Mouse (Mus musculus) CH12.LX (cell line): ENCODE data around the gene Usp25.

ENCODE experiments used
- CTCF ChIP-seq, 2 experiments: IDR thresholded peaks in 1 of 2; conservative IDR thresholded peaks in 1 of 2; 2 replicates each; pipeline ENCODE4 v1.5.1; 2011 to 2012; ENCODE audit warnings: low read depth in 2 of 2, low read length in 2 of 2, improper control_type of control experiment in 1 of 2, inconsistent platforms in 1 of 2, mild to moderate bottlenecking in 1 of 2, moderate library complexity in 1 of 2
- ELF1 ChIP-seq: IDR thresholded peaks from 2 replicates; pipeline ENCODE4 v1.6.1; 2014; ENCODE audit warnings: low read depth, mild to moderate bottlenecking, inconsistent platforms, low read length, improper control_type of control experiment
- EP300 ChIP-seq: IDR thresholded peaks from 2 replicates; pipeline ENCODE4 v1.6.1; 2011; ENCODE audit warnings: low read length, improper control_type of control experiment
- MYC ChIP-seq: IDR thresholded peaks from 2 replicates; pipeline ENCODE4 v1.6.1; 2011; ENCODE audit warnings: low read depth, mild to moderate bottlenecking, improper control_type of control experiment, low read length
- RCOR1 ChIP-seq: conservative IDR thresholded peaks from 2 replicates; pipeline ENCODE4 v1.6.1; 2012; ENCODE audit warnings: low read depth, mild to moderate bottlenecking, inconsistent platforms, low read length, improper control_type of control experiment
- SMC3 ChIP-seq: IDR thresholded peaks from 2 replicates; pipeline ENCODE4 v1.6.1; 2011; ENCODE audit warnings: low read depth, low read length, improper control_type of control experiment
- UBTF ChIP-seq: IDR thresholded peaks from 2 replicates; pipeline ENCODE4 v1.6.1; 2012; ENCODE audit warnings: low read depth, mild to moderate bottlenecking, inconsistent platforms, low read length, improper control_type of control experiment, moderate library complexity
- USF1 ChIP-seq: IDR thresholded peaks from 2 replicates; pipeline ENCODE4 v1.6.1; 2014; ENCODE audit warnings: low read depth, mild to moderate bottlenecking, inconsistent platforms, low read length, improper control_type of control experiment
- ZMIZ1 ChIP-seq: IDR thresholded peaks from 2 replicates; pipeline ENCODE4 v1.6.1; 2012; ENCODE audit warnings: low read depth, mild to moderate bottlenecking, inconsistent platforms, low read length, improper control_type of control experiment

- no peak for TF ChIP-seq EP300
- TF ChIP-seq ZMIZ1: no peak
- no peak for TF ChIP-seq MYC
- no peak for TF ChIP-seq RCOR1
- no peak for TF ChIP-seq UBTF
- TF ChIP-seq CTCF (conservative IDR thresholded peaks at IDR 0.05 in 1 of 2, IDR thresholded peaks at IDR 0.05 in 1 of 2; ENCODE audit: low read depth in 2 of 2, low read length in 2 of 2): no peak
- TF ChIP-seq ELF1: no peak
- no peak for TF ChIP-seq USF1
- TF ChIP-seq SMC3: no peak
Measured at GRCm38 (mm10) chr16:77060166-77060565, 46.7 kb downstream of the Usp25 start.
